Mouse (Mus musculus): ENCODE results near the gene Ppp2r5c. TPM values are rescaled to one million over a fixed set of nuclear protein-coding genes. Genes with fewer than 3 reads are reported as not detected.

The Ppp2r5c gene
- total and polyA plus RNA-seq, 3 experiments: 14.8 to 118 (median 112) TPM

- DNase-seq: no peak
Observed at GRCm38 (mm10) chr12:110511856-110512433, 65.0 kb downstream of the Ppp2r5c start.

GRCm38 (mm10) chr12:110512884-110513283 lies 66.0 kb downstream of the Ppp2r5c start:
- no peak for DNase-seq

- DNase-seq: peak; percentile 11
Observed at GRCm38 (mm10) chr12:110515676-110516075, 68.8 kb downstream of the Ppp2r5c start.

GRCm38 (mm10) chr12:110520236-110520987 lies 73.5 kb downstream of the Ppp2r5c start:
- DNase-seq: no peak

- no peak for DNase-seq
Observed at GRCm38 (mm10) chr12:110523526-110523925, 76.6 kb downstream of the Ppp2r5c start.

GRCm38 (mm10) chr12:110532711-110533110 lies 85.8 kb downstream of the Ppp2r5c start:
- no peak for DNase-seq

GRCm38 (mm10) chr12:110533151-110533550 lies 86.2 kb downstream of the Ppp2r5c start:
- no peak for DNase-seq

- DNase-seq: no peak
Observed at GRCm38 (mm10) chr12:110533832-110534231, 86.9 kb downstream of the Ppp2r5c start.

GRCm38 (mm10) chr12:110535361-110535760 lies 88.4 kb downstream of the Ppp2r5c start:
- peak; percentile 60 for DNase-seq

- DNase-seq: peak; percentile 82
Observed at GRCm38 (mm10) chr12:110537751-110538150, 90.8 kb downstream of the Ppp2r5c start.

- no peak for DNase-seq
Observed at GRCm38 (mm10) chr12:110539346-110539745, 92.4 kb downstream of the Ppp2r5c start.

GRCm38 (mm10) chr12:110539798-110540197 lies 92.9 kb downstream of the Ppp2r5c start:
- DNase-seq: peak; percentile 42

GRCm38 (mm10) chr12:110540273-110540672 lies 93.4 kb downstream of the Ppp2r5c start:
- peak; percentile 25 for DNase-seq

- peak; percentile 41 for DNase-seq
Observed at GRCm38 (mm10) chr12:110541001-110541400, 94.1 kb downstream of the Ppp2r5c start.

GRCm38 (mm10) chr12:110541528-110541927 lies 94.6 kb downstream of the Ppp2r5c start:
- no peak for DNase-seq

GRCm38 (mm10) chr12:110545040-110545701 lies 98.3 kb downstream of the Ppp2r5c start:
- DNase-seq: no peak

- DNase-seq: no peak
Observed at GRCm38 (mm10) chr12:110547573-110547972, 100.7 kb downstream of the Ppp2r5c start.

GRCm38 (mm10) chr12:110549437-110550112 lies 102.7 kb downstream of the Ppp2r5c start:
- DNase-seq: no peak

GRCm38 (mm10) chr12:110550364-110550763 lies 103.4 kb downstream of the Ppp2r5c start:
- DNase-seq: no peak

GRCm38 (mm10) chr12:110552113-110552512 lies 105.2 kb downstream of the Ppp2r5c start:
- no peak for DNase-seq

GRCm38 (mm10) chr12:110553362-110553761 lies 106.4 kb downstream of the Ppp2r5c start:
- no peak for DNase-seq

- DNase-seq: no peak
Observed at GRCm38 (mm10) chr12:110555536-110556240, 108.8 kb downstream of the Ppp2r5c start.

Data from adrenal gland, adult 2 months (tissue).